Mouse (Mus musculus) embryonic fibroblast, embryonic 13.5 days (primary cell): Measurements from ENCODE around the gene Hirip3. TPM values are rescaled to one million over a fixed set of nuclear protein-coding genes. Genes with fewer than 3 reads are reported as not detected.

Source experiments
- H3K27ac ChIP-seq: 2 replicates; pipeline ENCODE4 v1.5.1; 2012; ENCODE audit warnings: low read length, control low read depth, inconsistent platforms; ENCODE audit not compliant: insufficient read depth
- H3K4me1 ChIP-seq: 2 replicates; pipeline ENCODE4 v1.6.1; 2011; ENCODE audit warnings: low read length; ENCODE audit not compliant: control insufficient read depth, insufficient read depth
- H3K4me3 ChIP-seq: 2 replicates; pipeline ENCODE4 v1.5.1; 2011; ENCODE audit warnings: mild to moderate bottlenecking, control low read depth, low read length; ENCODE audit not compliant: insufficient read depth
- CTCF ChIP-seq: IDR thresholded peaks from 2 replicates; pipeline ENCODE4 v1.5.1; 2011; ENCODE audit warnings: mild to moderate bottlenecking, control low read depth, low read length, moderate library complexity, borderline replicate concordance; ENCODE audit not compliant: insufficient read depth
- POLR2A ChIP-seq: IDR thresholded peaks from 2 replicates; pipeline ENCODE4 v1.6.1; 2011; ENCODE audit warnings: low read depth, mild to moderate bottlenecking, control low read depth, low read length, moderate library complexity
- polyA plus RNA-seq: library from polyadenylated mRNA; stranded (reverse); fragments of >200 nt; gene quantifications from 2 replicates; pipeline ENCODE4 v1.2.4, GENCODE M21; 2011; ENCODE audit warnings: low read depth; ENCODE audit not compliant: missing spikeins, insufficient read length

Hirip3 gene
- polyA plus RNA-seq, 1 experiment: 40.2 TPM

DNA sequence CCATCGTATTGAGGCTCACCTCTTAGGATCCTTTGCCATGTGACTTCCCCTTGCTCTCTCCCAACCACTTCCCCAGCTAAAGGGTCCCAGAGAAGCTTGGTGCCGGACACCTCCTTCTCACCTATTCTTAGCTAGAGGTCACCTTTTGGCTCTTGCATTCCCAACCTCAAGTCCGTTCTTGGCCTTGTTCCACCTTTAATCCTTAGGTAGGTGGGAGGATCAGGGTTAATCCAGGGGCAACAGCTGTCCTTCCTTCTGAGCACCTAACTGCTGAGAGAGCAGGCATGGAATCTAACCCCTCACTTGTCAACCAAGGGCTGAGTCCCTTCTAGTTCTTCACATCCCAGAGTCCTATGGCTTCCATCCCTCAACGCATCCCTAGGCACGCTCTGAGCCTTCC is 35.8 kb upstream of the Hirip3 start:
- TF ChIP-seq CTCF (no peak), POLR2A (no peak)
- H3K4me3 ChIP-seq: no peak overlapping the region
- H3K27ac ChIP-seq: no peak overlapping the region
- no peaks in the 10 kb centered on the region for H3K4me1 ChIP-seq

DNA sequence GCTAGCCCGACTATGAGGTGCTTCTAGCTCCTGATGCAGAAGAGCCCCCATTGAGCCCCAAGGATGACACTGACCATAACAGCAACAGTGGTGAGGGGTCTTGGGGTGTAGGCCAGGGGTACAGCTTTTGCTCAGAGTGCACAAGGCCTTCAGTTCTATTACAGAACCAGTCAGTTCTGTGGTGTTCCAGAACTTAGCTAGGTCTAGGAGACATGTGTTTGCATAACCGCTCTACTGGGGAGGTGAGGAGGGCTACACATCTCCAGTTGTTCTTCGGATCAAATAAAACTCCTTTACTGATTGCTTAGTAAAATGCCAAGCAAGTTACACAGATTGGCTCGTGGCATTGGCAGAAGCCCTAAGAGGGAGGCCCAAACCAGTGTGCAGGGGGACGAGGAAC is 30.2 kb upstream of the Hirip3 start, which contains the start of gene 4930451I11Rik:
TSS of gene 4930451I11Rik (minus strand) at position 101 of the 400 bp plus-strand sequence.
- no peak within 1 kb of the TSS for H3K27ac ChIP-seq
- H3K4me1 ChIP-seq: no peaks in the 10 kb centered on the region
- no peak for TF ChIP-seq CTCF
- TF ChIP-seq POLR2A: no peak
- no peak within 1 kb of the TSS for H3K4me3 ChIP-seq

DNA sequence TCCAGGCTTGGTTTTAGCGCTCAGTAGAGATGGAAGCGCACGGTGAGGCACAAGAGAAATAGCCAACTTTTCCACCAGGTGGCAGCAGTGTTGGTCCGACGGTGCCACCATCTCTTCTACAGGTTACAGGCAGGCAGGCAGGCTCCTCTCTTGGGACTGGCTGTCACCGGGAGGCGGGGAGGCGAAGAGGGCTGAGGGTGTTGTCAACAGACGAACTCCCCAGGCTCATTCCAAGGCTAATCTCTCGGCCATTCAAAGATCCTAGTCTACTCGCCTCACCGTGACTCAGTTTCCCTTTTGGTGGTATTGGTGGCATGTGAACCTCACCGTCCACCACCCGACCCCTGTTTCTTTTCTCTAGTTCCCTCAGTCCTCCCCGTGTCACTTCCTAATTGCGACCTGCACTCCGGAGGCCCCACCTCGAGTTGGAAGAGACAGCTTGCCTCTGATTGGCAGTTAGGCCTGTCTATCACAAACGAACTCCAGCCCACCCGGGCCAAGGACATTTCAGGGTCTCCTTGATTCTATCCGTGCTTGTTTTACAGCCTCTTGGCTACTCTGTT is 29.7 kb upstream of the Hirip3 start:
- no peak overlapping the region for H3K4me3 ChIP-seq
- H3K4me1 ChIP-seq: no peaks in the 10 kb centered on the region
- TF ChIP-seq CTCF (peak; percentile 84), POLR2A (no peak)
- H3K27ac ChIP-seq: no peak overlapping the region

DNA sequence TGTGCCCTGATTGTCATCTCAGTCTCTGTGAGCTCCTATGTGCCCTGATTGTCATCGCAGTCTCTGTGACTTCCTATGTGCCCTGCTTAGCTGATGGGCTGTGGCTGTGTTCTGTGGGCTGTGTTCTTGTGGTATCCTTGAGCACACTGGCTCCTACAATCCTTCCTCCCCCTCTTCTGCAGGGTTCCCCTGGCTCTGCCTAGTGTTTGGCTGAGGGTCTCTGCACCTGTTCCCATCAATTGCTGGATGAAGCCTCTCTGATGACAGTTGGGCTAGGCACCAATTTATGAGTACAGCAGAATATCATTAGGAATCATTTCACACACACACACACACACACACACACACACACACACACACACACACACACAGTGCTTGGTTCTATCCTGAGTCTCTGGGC is 28.5 kb upstream of the Hirip3 start:
- no peak overlapping the region for H3K27ac ChIP-seq
- no peak for TF ChIP-seq POLR2A
- TF ChIP-seq CTCF: no peak
- H3K4me3 ChIP-seq: no peak overlapping the region
- no peaks in the 10 kb centered on the region for H3K4me1 ChIP-seq

DNA sequence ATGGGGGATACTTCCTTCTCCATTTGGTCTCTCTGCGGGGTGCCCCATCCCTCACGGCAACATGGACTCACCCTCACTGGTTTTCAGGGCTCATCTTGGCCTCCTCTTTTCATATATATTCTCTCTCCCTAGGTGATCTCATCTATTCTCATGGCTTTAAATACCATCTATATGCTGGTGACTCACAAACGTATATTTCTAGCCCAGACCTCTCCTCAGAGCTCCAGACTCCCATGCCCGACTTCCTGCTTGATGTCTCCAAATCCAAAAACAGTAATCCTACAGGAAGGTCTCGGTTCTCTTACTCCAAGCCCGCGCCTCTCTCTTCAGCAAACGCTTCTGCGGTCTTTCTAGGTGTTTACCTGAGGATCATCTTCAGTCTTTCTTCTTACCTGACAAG is 18.5 kb upstream of the Hirip3 start:
- no peak for TF ChIP-seq POLR2A
- TF ChIP-seq CTCF: no peak
- Histone ChIP-seq H3K4me1 (no peaks in the 10 kb centered on the region), H3K4me3 (no peak overlapping the region), H3K27ac (no peak overlapping the region)

DNA sequence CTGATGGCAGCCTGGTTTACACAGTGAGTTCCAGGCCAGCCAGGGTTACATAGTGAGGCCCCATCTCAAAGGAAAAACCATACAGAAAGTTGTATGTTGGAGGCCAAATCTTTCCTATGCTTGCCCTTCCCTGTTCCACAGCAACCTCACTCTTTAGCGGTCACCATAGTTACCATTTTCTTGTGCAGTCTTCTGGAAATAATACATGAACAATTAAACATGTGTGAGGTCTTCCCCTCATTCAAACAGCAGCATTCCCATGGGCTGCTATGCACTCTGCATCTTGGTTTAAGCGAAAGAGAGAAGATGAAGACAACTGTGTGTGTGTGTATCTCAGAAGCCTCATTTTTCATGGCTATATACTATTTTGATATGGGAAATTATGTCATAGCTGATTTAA is 16.3 kb upstream of the Hirip3 start:
- TF ChIP-seq CTCF: no peak
- no peak for TF ChIP-seq POLR2A
- H3K4me3 ChIP-seq: no peak overlapping the region
- H3K27ac ChIP-seq: no peak overlapping the region
- H3K4me1 ChIP-seq: no peaks in the 10 kb centered on the region

DNA sequence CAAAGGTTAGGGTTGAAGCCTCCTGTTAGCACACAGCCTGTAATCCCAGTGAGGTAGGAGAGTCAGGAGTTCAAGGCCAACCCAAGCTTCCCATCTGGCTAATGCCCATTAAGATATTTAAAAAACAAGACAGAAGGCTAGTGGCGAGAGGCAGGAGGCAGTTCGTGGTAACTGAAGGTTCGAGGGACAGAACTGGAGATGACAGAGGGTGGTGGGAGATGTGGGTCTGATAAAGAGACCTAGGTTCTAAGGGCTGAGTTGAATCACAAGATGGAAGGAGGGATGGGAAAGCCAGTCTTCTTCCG is 14.7 kb upstream of the Hirip3 start, which contains the start of gene Doc2a:
TSS of gene Doc2a (plus strand) at position 301 of the 305 bp plus-strand sequence.
- H3K4me3 ChIP-seq: no peak within 1 kb of the TSS
- TF ChIP-seq POLR2A (no peak), CTCF (no peak)
- H3K27ac ChIP-seq: no peak within 1 kb of the TSS
- H3K4me1 ChIP-seq: no peaks in the 10 kb centered on the region

DNA sequence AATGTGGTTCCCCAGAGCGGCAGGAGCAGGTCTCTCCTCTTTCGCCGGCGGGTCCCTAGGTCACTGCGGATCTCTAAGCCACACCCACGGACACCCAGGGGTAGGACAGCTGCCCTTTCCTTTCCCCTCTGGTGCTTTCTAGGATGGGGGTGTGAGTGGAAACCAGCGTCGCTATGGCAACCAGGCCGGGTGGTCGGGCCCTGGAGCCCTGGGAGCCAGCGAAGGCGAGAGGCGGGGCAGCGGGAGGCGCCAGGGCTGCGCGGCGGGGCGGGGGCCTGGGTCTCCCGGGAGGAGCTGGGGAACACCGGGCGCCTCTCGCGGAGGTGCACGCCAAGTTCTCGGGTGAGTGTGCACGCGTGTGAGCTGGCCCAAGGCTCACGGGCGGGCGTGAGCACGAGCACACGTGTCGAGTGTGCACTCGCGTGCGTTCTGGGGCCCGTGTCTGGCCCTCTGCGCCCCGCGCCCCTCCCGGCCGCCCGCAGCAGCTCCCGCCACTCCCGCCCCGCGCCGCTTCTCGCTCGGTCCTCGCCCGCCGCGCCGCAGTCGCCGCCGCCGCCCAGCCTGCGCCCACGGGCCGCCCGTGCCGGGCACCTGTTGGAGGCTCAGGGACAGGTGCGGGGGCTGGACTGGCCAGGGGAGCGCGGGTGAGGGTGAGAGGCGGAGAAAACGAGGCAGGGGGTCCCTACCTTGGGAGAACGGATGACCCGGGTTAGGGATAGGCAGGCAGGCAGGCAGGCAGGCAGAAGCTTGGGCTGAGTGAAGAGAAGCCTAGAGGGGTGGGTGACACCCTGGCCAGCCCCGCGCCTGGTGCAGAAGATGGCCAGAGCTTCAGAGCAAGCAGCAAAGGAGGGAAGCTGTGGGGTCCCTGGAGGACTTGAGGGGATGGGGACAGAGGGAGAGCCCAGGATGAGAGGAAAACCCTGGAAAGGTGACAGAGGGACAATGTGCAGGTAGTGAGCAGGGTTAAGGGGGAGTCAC is 14.1 kb upstream of the Hirip3 start:
- H3K4me3 ChIP-seq: no peak overlapping the region
- H3K27ac ChIP-seq: no peak overlapping the region
- H3K4me1 ChIP-seq: no peaks in the 10 kb centered on the region
- no peak for TF ChIP-seq CTCF
- no peak for TF ChIP-seq POLR2A

DNA sequence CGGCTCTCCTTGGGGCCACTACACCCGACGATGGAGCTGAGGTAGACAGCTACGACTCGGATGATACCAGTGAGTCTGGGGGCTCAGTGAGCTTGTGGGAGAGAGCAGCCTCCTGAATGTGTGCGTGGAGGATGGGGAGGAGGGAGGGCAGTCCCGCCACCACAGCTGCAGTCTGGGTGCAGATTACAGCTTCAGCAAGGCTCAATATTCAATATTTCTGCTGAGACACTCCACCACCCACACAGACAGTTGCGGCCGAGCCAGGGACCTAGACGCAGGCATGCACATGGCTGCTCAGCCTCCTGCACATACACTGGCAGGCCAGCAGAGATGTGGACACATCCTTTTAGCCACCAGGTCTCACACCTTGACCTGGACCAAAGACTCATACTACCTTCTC is 13.0 kb upstream of the Hirip3 start:
- no peaks in the 10 kb centered on the region for H3K4me1 ChIP-seq
- TF ChIP-seq POLR2A: no peak
- no peak for TF ChIP-seq CTCF
- no peak overlapping the region for H3K4me3 ChIP-seq
- no peak overlapping the region for H3K27ac ChIP-seq

DNA sequence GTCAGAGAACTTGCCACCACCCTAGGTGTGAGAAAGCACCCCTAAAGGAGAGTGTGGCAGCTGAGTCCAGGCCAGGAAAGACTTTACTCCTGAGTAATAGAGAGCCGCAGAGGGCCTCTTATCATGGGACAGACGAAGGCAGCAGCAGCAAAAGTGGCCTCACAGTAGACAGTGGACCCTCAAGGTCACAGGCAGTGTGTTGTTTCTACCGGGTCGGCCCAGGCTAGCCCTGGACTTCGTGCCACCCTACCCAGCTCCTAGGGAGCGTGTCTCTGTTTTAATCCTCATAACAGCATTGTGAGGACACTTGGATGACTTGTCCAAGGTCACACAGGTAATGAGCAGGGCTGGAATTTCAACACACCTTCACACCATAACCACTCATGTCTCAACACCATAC is 11.6 kb upstream of the Hirip3 start:
- H3K27ac ChIP-seq: no peak overlapping the region
- H3K4me1 ChIP-seq: no peaks in the 10 kb centered on the region
- no peak overlapping the region for H3K4me3 ChIP-seq
- TF ChIP-seq POLR2A: no peak
- TF ChIP-seq CTCF: no peak
